Mouse (Mus musculus) G1E (cell line): Measurements from ENCODE around the gene Chn2.

Source experiments
- CTCF ChIP-seq: IDR thresholded peaks from 2 replicates; pipeline ENCODE4 v1.5.1; 2012; ENCODE audit warnings: low read depth, low read length, inconsistent platforms, mixed read lengths
- GATA1 ChIP-seq: IDR thresholded peaks from 2 replicates; pipeline ENCODE4 v1.6.1; 2012; ENCODE audit warnings: borderline replicate concordance, low read length, inconsistent platforms, mixed read lengths
- TAL1 ChIP-seq: conservative IDR thresholded peaks from 2 replicates; pipeline ENCODE4 v1.6.1; 2012; ENCODE audit warnings: low read depth, low read length, inconsistent platforms, mixed read lengths

DNA sequence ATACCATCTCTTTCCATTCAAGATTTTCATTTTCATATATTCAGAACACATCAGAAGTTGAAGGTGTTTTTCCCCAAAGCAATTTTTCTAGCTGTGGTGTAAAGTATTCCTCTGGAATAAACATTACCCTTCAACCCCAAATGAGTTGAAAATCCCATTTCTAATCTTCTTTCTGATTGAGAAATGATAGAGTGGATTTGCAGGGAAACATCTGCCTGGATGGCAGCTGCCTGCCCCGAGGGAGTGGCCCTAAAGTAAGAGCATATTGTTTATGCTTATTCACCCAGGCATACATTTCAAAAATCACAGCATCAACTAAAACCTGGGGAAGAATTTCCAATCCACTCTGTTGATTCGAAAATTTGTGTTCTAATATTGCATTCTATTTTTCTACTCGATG is 8.6 kb upstream of the Chn2 start:
- TF ChIP-seq CTCF, result no peak
- no peak for TF ChIP-seq GATA1
- TF ChIP-seq TAL1, result no peak
